In the genomic region with DNA sequence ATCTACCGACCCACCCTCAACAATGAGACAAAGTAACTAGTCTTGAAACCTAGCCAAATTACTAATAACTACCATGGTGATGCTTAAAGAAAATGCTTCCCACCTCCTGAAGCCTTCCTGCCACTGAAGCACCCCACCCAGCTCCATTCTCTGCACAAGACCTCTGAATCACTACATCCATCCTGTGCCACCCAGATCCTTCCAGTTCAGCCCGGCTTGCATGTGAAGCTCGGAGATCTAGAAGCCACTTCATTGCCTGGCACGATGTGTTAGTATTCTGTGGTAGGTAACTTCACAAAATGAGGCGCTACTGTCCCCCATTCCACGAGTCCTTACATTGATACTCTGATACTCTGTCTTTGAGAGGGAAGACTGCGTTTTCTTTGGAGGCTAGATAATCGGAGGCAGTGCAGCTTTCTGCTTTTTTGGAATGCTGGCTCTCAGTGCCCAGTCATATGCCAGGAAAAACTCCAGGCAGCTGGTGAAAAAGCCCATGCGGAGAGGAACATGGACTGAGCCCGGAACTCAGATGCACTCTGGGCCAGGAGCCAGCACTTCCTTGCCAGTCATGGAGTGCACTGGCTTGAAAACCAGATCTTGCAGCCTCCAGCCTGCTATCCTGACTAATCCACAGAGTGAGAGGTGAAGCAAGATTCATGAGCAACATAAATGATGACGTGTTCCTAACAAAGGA, we compare ENCODE assay signal across 9 mouse cellular contexts. TPM values are rescaled to one million over a fixed set of nuclear protein-coding genes. Genes with fewer than 3 reads are reported as not detected.
DNase-seq lines count a peak whose midpoint lies in the region; ATAC-seq and TF ChIP-seq lines count a peak whose summit lies in the region.
"Had no signal": no experiment of that assay in that cellular context is flagged by ENCODE, and none has a peak within 500 bp of the region (broad histone marks: within the 10 kb centered on the region; RNA-seq: fewer than 3 reads in every experiment).

No protein-coding gene starts in this region.

- WGBS in liver, adult 2 months, result 72% methylated on average over 11 of the region's 11 CpGs
- 81% methylated on average over 11 of the region's 11 CpGs for WGBS in liver, postnatal 0 days (ENCODE audit: insufficient replicate concordance)

- peak; percentile 62 for DNase-seq in liver, adult 2 months (ENCODE audit: extremely low read depth, low read depth, low spot score)
- no peak for DNase-seq in liver, postnatal 0 days
- DNase-seq in brain, embryonic 18.5 days (ENCODE audit: low read depth, low spot score), result peak; percentile 78
- peak; percentile 70 for DNase-seq in gastrocnemius, adult 18-20 months (ENCODE audit: low spot score)
- DNase-seq in kidney, postnatal 4 days, result peak; percentile 50 to 60
- peak; percentile 35 to 63 for DNase-seq in lung, postnatal 4 days
- DNase-seq in natural killer cell, adult 2 months (ENCODE audit: low spot score in 2 of 2), result no peak

- no peak for TF ChIP-seq POLR2A in liver, adult 2 months (IDR thresholded peaks at IDR 0.05; ENCODE audit: extremely low read depth, insufficient read depth, low read length)

- no peak for TF ChIP-seq CTCF in liver, adult 2 months (IDR thresholded peaks at IDR 0.05; ENCODE audit: low read depth, low read length)
- TF ChIP-seq CTCF in liver, postnatal 0 days (IDR thresholded peaks at IDR 0.05; ENCODE audit: low read depth), result no peak

- no peak for ATAC-seq in liver, postnatal 0 days
- ATAC-seq in monocyte, adult 5-6 weeks (replicated peaks; ENCODE audit: insufficient number of reproducible peaks, low FRiP score, low TSS enrichment, poor library complexity, severe bottlenecking), result no peak
- ATAC-seq: Patski had no signal

- no peak overlapping the region for H3K4me3 ChIP-seq in liver, adult 2 months (ENCODE audit: insufficient read depth, low read depth, low read length)
- H3K4me3 ChIP-seq in liver, postnatal 0 days (ENCODE audit: low read depth, low read length), result no peak overlapping the region

- H3K79me2 ChIP-seq in liver, adult 2 months (ENCODE audit: control insufficient read depth, insufficient read depth, low read length), result no peaks in the 10 kb centered on the region

- H3K4me1 ChIP-seq in liver, adult 2 months (ENCODE audit: control insufficient read depth, insufficient read depth, low read length), result no peaks in the 10 kb centered on the region
- no peaks in the 10 kb centered on the region for H3K4me1 ChIP-seq in liver, postnatal 0 days (ENCODE audit: insufficient read depth)

- H3K36me3 ChIP-seq in liver, adult 2 months (ENCODE audit: control insufficient read depth, insufficient read depth, low read length), result no peaks in the 10 kb centered on the region
- no peaks in the 10 kb centered on the region for H3K36me3 ChIP-seq in liver, postnatal 0 days (replicated peaks; ENCODE audit: insufficient read depth, low read length)

- no peak overlapping the region for H3K4me2 ChIP-seq in liver, postnatal 0 days (ENCODE audit: low read depth, low read length)

- H3K27ac ChIP-seq in liver, adult 2 months (replicated peaks; ENCODE audit: insufficient read depth, low read depth, low read length), result no peak overlapping the region
- no peak overlapping the region for H3K27ac ChIP-seq in liver, postnatal 0 days (ENCODE audit: low read depth)

- peaks cover 2% of the 10 kb centered on the region; the same call in 1 of the 2 replicates for H3K9me3 ChIP-seq in liver, postnatal 0 days (ENCODE audit: low read length)

- no peak for TF ChIP-seq EP300 in liver, postnatal 0 days (IDR thresholded peaks at IDR 0.05; ENCODE audit: low read depth)

- no peaks in the 10 kb centered on the region for H3K27me3 ChIP-seq in liver, adult 2 months (ENCODE audit: control insufficient read depth, insufficient read depth, low read length)
- H3K27me3 ChIP-seq in liver, postnatal 0 days (ENCODE audit: insufficient read depth, low read length), result no peaks in the 10 kb centered on the region
- H3K27me3 ChIP-seq: Patski had no signal

- no peak overlapping the region for H3K9ac ChIP-seq in liver, adult 2 months (ENCODE audit: low read depth, low read length)
- no peak overlapping the region for H3K9ac ChIP-seq in liver, postnatal 0 days (replicated peaks)

RNA-seq across cellular contexts. Expression of gene Erc1, which starts 16.5 kb away (rescaled TPM):
- total RNA-seq in liver, adult 2 months (2014; rRNA removed), result 13.9 and 14.2 TPM in 2 replicates
- 6.3 and 6.7 TPM in 2 replicates for polyA plus RNA-seq in liver, adult 2 months (2012; rRNA removed)
- polyA plus RNA-seq in liver, postnatal 0 days (2015; fragmentation: Nextera tagmentation; extraction: Ambion mirVana), result 2.7 and 4.0 TPM in 2 replicates
- total RNA-seq in gastrocnemius, adult 18-20 months (2021), result 10 to 100 TPM; 26.1 to 31.7 TPM
- 4.2 to 6.7 TPM (median 6.1 TPM) in 3 replicates for total RNA-seq in monocyte, adult 5-6 weeks (2017)

RNA-seq across cellular contexts. Expression of gene Rad52, which starts 38.0 kb away (rescaled TPM):
- total RNA-seq in liver, adult 2 months (2014; rRNA removed), result 10.5 and 11.5 TPM in 2 replicates
- polyA plus RNA-seq in liver, adult 2 months (2012; rRNA removed), result 7.9 and 10.3 TPM in 2 replicates
- polyA plus RNA-seq in liver, postnatal 0 days (2015; fragmentation: Nextera tagmentation; extraction: Ambion mirVana), result 4.9 and 5.9 TPM in 2 replicates
- total RNA-seq in gastrocnemius, adult 18-20 months (2021), result 10 to 100 TPM; 12.4 to 14.7 TPM
- total RNA-seq in monocyte, adult 5-6 weeks (2017), result 9.5 to 23.1 TPM (median 14.6 TPM) in 3 replicates

Comparison
In these comparisons a context has a peak if more than half of its experiments do, and no peak if none do; other contexts are left out.
1. DNase-seq: peak in liver, adult 2 months (single experiment), brain, embryonic 18.5 days (single experiment), gastrocnemius, adult 18-20 months (single experiment), kidney, postnatal 4 days (2 of 2) and lung, postnatal 4 days (2 of 2); none in liver, postnatal 0 days (single experiment) and natural killer cell, adult 2 months (0 of 2).